Mouse (Mus musculus): ENCODE results near the gene Klhl2. TPM values are rescaled to one million over a fixed set of nuclear protein-coding genes. Genes with fewer than 3 reads are reported as not detected.

Gene Klhl2
- polyA plus RNA-seq, 1 experiment from 2014 or later, result 15.4 TPM

GRCm38 (mm10) chr8:64791250-64791881 lies 58.5 kb downstream of the Klhl2 start:
- Histone ChIP-seq H3K36me3 (no peaks in the 10 kb centered on the region), H3K9me3 (no peaks in the 10 kb centered on the region), H3K27ac (no peak overlapping the region), H3K9ac (no peak overlapping the region), H3K4me2 (no peak overlapping the region), H3K4me1 (peaks cover 6% of the 10 kb centered on the region; the same call in 1 of the 2 replicates), H3K27me3 (no peaks in the 10 kb centered on the region), H3K4me3 (no peak overlapping the region)
- no peak for ATAC-seq (ENCODE audit: borderline replicate concordance, extremely low read depth, low FRiP score, low TSS enrichment)
- WGBS, result 85% methylated on average over 4 of the region's 4 CpGs

GRCm38 (mm10) chr8:64790418-64790817 lies 59.4 kb downstream of the Klhl2 start:
- Histone ChIP-seq H3K36me3 (no peaks in the 10 kb centered on the region), H3K4me3 (no peak overlapping the region), H3K4me2 (no peak overlapping the region), H3K27me3 (no peaks in the 10 kb centered on the region), H3K9me3 (no peaks in the 10 kb centered on the region), H3K9ac (no peak overlapping the region), H3K27ac (no peak overlapping the region), H3K4me1 (peaks cover 6% of the 10 kb centered on the region; the same call in 1 of the 2 replicates)
- no peak for ATAC-seq (ENCODE audit: borderline replicate concordance, extremely low read depth, low FRiP score, low TSS enrichment)
- 20% methylated on average over 2 of the region's 2 CpGs for WGBS

GRCm38 (mm10) chr8:64788715-64789114 lies 61.1 kb downstream of the Klhl2 start:
- ATAC-seq (ENCODE audit: borderline replicate concordance, extremely low read depth, low FRiP score, low TSS enrichment), result 0 out of 2 replicates have a peak, but pooled peaks have one; percentile 49
- no peak overlapping the region for H3K9ac ChIP-seq
- H3K36me3 ChIP-seq, result no peaks in the 10 kb centered on the region
- no peaks in the 10 kb centered on the region for H3K9me3 ChIP-seq
- H3K27me3 ChIP-seq, result no peaks in the 10 kb centered on the region
- H3K4me3 ChIP-seq, result no peak overlapping the region
- no peak overlapping the region for H3K4me2 ChIP-seq
- H3K4me1 ChIP-seq, result peaks cover 6% of the 10 kb centered on the region; the same call in 1 of the 2 replicates
- WGBS, result 80% methylated on average over 4 of the region's 4 CpGs
- H3K27ac ChIP-seq, result no peak overlapping the region

GRCm38 (mm10) chr8:64786801-64787200 lies 63.0 kb downstream of the Klhl2 start:
- Histone ChIP-seq H3K4me1 (peaks cover 6% of the 10 kb centered on the region; the same call in 1 of the 2 replicates), H3K4me3 (no peak overlapping the region), H3K4me2 (no peak overlapping the region), H3K27ac (no peak overlapping the region), H3K9ac (no peak overlapping the region), H3K27me3 (no peaks in the 10 kb centered on the region), H3K36me3 (no peaks in the 10 kb centered on the region), H3K9me3 (no peaks in the 10 kb centered on the region)
- WGBS, result 78% methylated on average over 2 of the region's 2 CpGs
- ATAC-seq (ENCODE audit: borderline replicate concordance, extremely low read depth, low FRiP score, low TSS enrichment), result no peak

- H3K27ac ChIP-seq, result no peak overlapping the region
- H3K4me3 ChIP-seq, result no peak overlapping the region
- ATAC-seq (ENCODE audit: borderline replicate concordance, extremely low read depth, low FRiP score, low TSS enrichment), result no peak
- H3K27me3 ChIP-seq, result no peaks in the 10 kb centered on the region
- H3K36me3 ChIP-seq, result no peaks in the 10 kb centered on the region
- no peaks in the 10 kb centered on the region for H3K4me1 ChIP-seq
- no peak overlapping the region for H3K4me2 ChIP-seq
- no peaks in the 10 kb centered on the region for H3K9me3 ChIP-seq
- 76% methylated on average over 5 of the region's 5 CpGs for WGBS
- H3K9ac ChIP-seq, result no peak overlapping the region
Measured at GRCm38 (mm10) chr8:64784235-64784634, 65.6 kb downstream of the Klhl2 start.

GRCm38 (mm10) chr8:64781947-64782346 lies 67.9 kb downstream of the Klhl2 start:
- Histone ChIP-seq H3K4me1 (no peaks in the 10 kb centered on the region), H3K4me3 (no peak overlapping the region), H3K9me3 (no peaks in the 10 kb centered on the region), H3K36me3 (peaks cover 5% of the 10 kb centered on the region; the same call in 1 of the 2 replicates), H3K27ac (no peak overlapping the region), H3K4me2 (no peak overlapping the region), H3K27me3 (no peaks in the 10 kb centered on the region), H3K9ac (no peak overlapping the region)
- 49% methylated on average over 6 of the region's 6 CpGs for WGBS
- ATAC-seq (ENCODE audit: borderline replicate concordance, extremely low read depth, low FRiP score, low TSS enrichment), result no peak

GRCm38 (mm10) chr8:64777925-64778324 lies 71.9 kb downstream of the Klhl2 start:
- Histone ChIP-seq H3K36me3 (peaks cover 5% of the 10 kb centered on the region; the same call in 1 of the 2 replicates), H3K27me3 (no peaks in the 10 kb centered on the region), H3K9me3 (no peaks in the 10 kb centered on the region), H3K4me3 (no peak overlapping the region), H3K9ac (no peak overlapping the region), H3K4me2 (no peak overlapping the region), H3K4me1 (no peaks in the 10 kb centered on the region), H3K27ac (no peak overlapping the region)
- WGBS, result 69% methylated on average over 9 of the region's 9 CpGs
- no peak for ATAC-seq (ENCODE audit: borderline replicate concordance, extremely low read depth, low FRiP score, low TSS enrichment)

- H3K4me3 ChIP-seq, result no peak overlapping the region
- H3K36me3 ChIP-seq, result peaks cover 5% of the 10 kb centered on the region; the same call in 1 of the 2 replicates
- ATAC-seq (ENCODE audit: borderline replicate concordance, extremely low read depth, low FRiP score, low TSS enrichment), result no peak
- no peaks in the 10 kb centered on the region for H3K4me1 ChIP-seq
- H3K27me3 ChIP-seq, result no peaks in the 10 kb centered on the region
- 90% methylated on average over 6 of the region's 6 CpGs for WGBS
- H3K9me3 ChIP-seq, result no peaks in the 10 kb centered on the region
- no peak overlapping the region for H3K27ac ChIP-seq
- no peak overlapping the region for H3K4me2 ChIP-seq
- H3K9ac ChIP-seq, result no peak overlapping the region
Measured at GRCm38 (mm10) chr8:64774136-64774535, 75.7 kb downstream of the Klhl2 start.

- 80% methylated on average over 7 of the region's 7 CpGs for WGBS
- Histone ChIP-seq H3K27ac (no peak overlapping the region), H3K4me2 (no peak overlapping the region), H3K9ac (no peak overlapping the region), H3K4me1 (no peaks in the 10 kb centered on the region), H3K4me3 (no peak overlapping the region), H3K27me3 (no peaks in the 10 kb centered on the region), H3K9me3 (no peaks in the 10 kb centered on the region), H3K36me3 (no peaks in the 10 kb centered on the region)
- no peak for ATAC-seq (ENCODE audit: borderline replicate concordance, extremely low read depth, low FRiP score, low TSS enrichment)
Measured at GRCm38 (mm10) chr8:64770814-64771213, 79.0 kb downstream of the Klhl2 start.

GRCm38 (mm10) chr8:64769586-64769985 lies 80.2 kb downstream of the Klhl2 start:
- WGBS, result 80% methylated on average over 7 of the region's 7 CpGs
- H3K27ac ChIP-seq, result no peak overlapping the region
- no peaks in the 10 kb centered on the region for H3K27me3 ChIP-seq
- H3K4me2 ChIP-seq, result no peak overlapping the region
- H3K9ac ChIP-seq, result no peak overlapping the region
- H3K9me3 ChIP-seq, result no peaks in the 10 kb centered on the region
- no peaks in the 10 kb centered on the region for H3K4me1 ChIP-seq
- no peak overlapping the region for H3K4me3 ChIP-seq
- H3K36me3 ChIP-seq, result no peaks in the 10 kb centered on the region
- no peak for ATAC-seq (ENCODE audit: borderline replicate concordance, extremely low read depth, low FRiP score, low TSS enrichment)

- 79% methylated on average over 9 of the region's 9 CpGs for WGBS
- no peaks in the 10 kb centered on the region for H3K9me3 ChIP-seq
- H3K4me3 ChIP-seq, result no peak overlapping the region
Measured at GRCm38 (mm10) chr8:64768645-64769044, 81.2 kb downstream of the Klhl2 start.

GRCm38 (mm10) chr8:64767047-64767446 lies 82.8 kb downstream of the Klhl2 start:
- no peaks in the 10 kb centered on the region for H3K36me3 ChIP-seq
- H3K9ac ChIP-seq, result no peak overlapping the region
- H3K4me1 ChIP-seq, result no peaks in the 10 kb centered on the region
- no peak overlapping the region for H3K27ac ChIP-seq
- H3K4me2 ChIP-seq, result no peak overlapping the region
- no peak for ATAC-seq (ENCODE audit: borderline replicate concordance, extremely low read depth, low FRiP score, low TSS enrichment)
- no peaks in the 10 kb centered on the region for H3K27me3 ChIP-seq
- 91% methylated on average over 9 of the region's 9 CpGs for WGBS
- H3K9me3 ChIP-seq, result no peaks in the 10 kb centered on the region
- H3K4me3 ChIP-seq, result no peak overlapping the region

More at GRCm38 (mm10) chr8:64768645-64769044, 81.2 kb downstream of the Klhl2 start:
- Histone ChIP-seq H3K4me1 (no peaks in the 10 kb centered on the region), H3K9ac (no peak overlapping the region), H3K36me3 (no peaks in the 10 kb centered on the region), H3K4me2 (no peak overlapping the region), H3K27me3 (no peaks in the 10 kb centered on the region), H3K27ac (no peak overlapping the region)
- ATAC-seq (ENCODE audit: borderline replicate concordance, extremely low read depth, low FRiP score, low TSS enrichment), result no peak

Measured in lung, embryonic 15.5 days (tissue).